Mouse (Mus musculus) small intestine, adult 2 months (tissue): Measurements from ENCODE around the gene Cftr.

ENCODE experiments used
- CTCF ChIP-seq: fragments of 200-500 bp; IDR thresholded peaks from 2 replicates; pipeline ENCODE4 v1.5.1; 2012; ENCODE audit warnings: low read depth, mild to moderate bottlenecking, control low read depth, inconsistent platforms, low read length, moderate library complexity, mixed read lengths; ENCODE audit not compliant: insufficient replicate concordance, insufficient read length; ENCODE audit errors: extremely low read depth
- POLR2A ChIP-seq: fragments of 200-500 bp; IDR thresholded peaks from 2 replicates; pipeline ENCODE4 v1.6.1; 2012; ENCODE audit warnings: low read depth, mild to moderate bottlenecking, control low read depth, inconsistent platforms, low read length, moderate library complexity

DNA sequence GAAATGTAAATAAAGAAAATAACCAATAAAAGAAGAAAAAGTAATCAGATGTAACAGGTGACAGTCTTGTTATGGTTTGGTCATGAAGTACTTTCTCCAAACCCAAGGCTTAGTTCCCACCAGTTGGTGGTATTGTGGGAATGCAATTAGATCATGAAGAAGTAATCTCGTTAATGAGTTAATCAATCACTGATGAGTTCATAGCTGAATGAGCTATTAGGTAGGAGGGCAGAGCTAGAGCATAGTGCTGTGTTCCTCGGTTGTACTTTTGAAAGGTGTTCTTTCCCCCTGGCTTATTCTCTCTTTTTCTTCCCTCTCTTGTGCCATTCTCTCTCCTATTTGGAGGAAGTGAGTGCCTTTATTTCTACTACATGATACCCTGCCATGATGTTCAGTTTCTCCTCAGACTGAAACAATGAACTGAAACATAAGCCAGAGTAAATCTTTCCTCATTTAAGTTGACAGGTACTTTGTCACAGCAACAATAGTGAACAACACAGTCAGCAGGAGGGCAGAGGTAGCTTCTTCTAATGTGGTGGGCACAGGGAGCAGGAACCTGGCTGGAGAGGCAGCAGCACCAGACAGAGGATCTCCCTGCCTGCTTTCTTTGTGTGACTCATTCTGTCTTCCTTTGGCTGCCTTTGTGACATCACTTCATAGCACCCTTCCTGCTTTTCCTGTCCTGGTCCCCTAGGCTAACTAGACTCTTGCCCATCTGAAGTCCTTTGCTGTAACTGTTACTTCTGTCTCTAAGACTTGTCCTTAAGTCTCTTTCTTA lies 43.1 kb upstream of the Cftr start:
- no peak for TF ChIP-seq POLR2A
- TF ChIP-seq CTCF: no peak
